Mouse (Mus musculus): ENCODE data around the gene Akt1s1. TPM values are rescaled to one million over a fixed set of nuclear protein-coding genes. Genes with fewer than 3 reads are reported as not detected.

Akt1s1 gene
- polyA plus RNA-seq, 2 experiments, result 10.0 to 25.8 TPM

DNA sequence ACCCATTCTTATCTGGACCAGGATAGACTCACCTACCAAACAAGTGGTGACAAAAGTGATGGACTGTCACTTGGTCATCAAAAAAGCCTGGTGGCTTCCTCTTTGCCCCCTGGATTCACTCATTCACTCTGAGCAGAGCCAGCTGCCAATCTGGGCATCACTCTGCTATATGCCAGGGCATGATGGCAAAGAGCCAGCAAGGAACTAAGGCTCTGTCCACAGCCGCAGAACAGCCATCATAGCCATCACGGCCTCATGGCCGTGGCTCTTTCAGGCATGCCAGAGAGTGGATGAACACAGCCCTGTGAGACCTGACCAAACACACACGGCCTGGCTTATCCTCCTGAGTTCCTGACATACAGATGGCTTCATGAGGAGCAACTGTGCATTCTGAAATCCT lies 41.9 kb downstream of the Akt1s1 start:
- no peak for TF ChIP-seq EP300 (IDR thresholded peaks at IDR 0.05; ENCODE audit: low read depth)
- no peak overlapping the region for H3K27ac ChIP-seq
- 77% methylated on average over 4 of the region's 4 CpGs for WGBS (ENCODE audit: insufficient replicate concordance)
- peaks cover 17 to 23% of the 10 kb centered on the region in 2 experiments for H3K4me1 ChIP-seq (replicated peaks; ENCODE audit: control insufficient read depth in 2 of 2, insufficient read depth in 2 of 2, low read length in 1 of 2)
- peak overlapping the region; percentile 88 for H3K4me2 ChIP-seq (ENCODE audit: low read depth)
- DNase-seq (ENCODE audit: low read depth in 3 of 3, low spot score in 3 of 3) (no peak), ATAC-seq (ENCODE audit: insufficient read depth) (no peak)
- H3K27me3 ChIP-seq (ENCODE audit: control insufficient read depth, insufficient read depth, low read length), result no peaks in the 10 kb centered on the region
- H3K9me3 ChIP-seq (ENCODE audit: control insufficient read depth, low read length), result no peaks in the 10 kb centered on the region
- peak overlapping the region; percentile 78 to 89; a peak in 3 of 4 replicates for H3K4me3 ChIP-seq (ENCODE audit: insufficient read depth in 1 of 2, low read depth in 2 of 2, low read length in 2 of 2)
- H3K36me3 ChIP-seq (replicated peaks; ENCODE audit: control insufficient read depth, insufficient read depth, low read depth), result no peaks in the 10 kb centered on the region; the same call in 1 of the 2 replicates
- no peak overlapping the region for H3K9ac ChIP-seq (replicated peaks)

DNA sequence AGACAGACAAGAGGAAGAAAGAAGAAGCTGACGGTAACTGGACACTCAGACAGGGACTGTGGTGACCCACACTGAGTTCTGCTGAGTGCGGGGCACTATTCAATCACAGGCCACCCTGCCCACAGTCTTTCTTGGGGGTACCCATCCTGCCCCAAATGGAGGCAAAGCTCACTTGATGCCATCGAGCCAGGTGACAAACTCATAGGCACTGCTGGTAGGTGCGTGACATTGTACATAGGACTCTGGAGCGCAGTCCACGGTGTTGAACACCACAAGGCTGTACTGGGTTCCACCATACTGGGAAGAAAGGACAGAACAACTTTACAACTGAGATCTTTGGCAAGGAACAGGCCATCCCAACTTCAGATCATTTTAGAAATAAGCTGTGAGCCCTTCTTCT lies 42.8 kb downstream of the Akt1s1 start:
- Histone ChIP-seq H3K9me3 (ENCODE audit: control insufficient read depth, low read length) (no peaks in the 10 kb centered on the region), H3K4me1 (replicated peaks; ENCODE audit: control insufficient read depth in 2 of 2, insufficient read depth in 2 of 2, low read length in 1 of 2) (peaks cover 17 to 25% of the 10 kb centered on the region in 2 experiments), H3K9ac (replicated peaks) (peak overlapping the region; percentile 74), H3K27me3 (ENCODE audit: control insufficient read depth, insufficient read depth, low read length) (no peaks in the 10 kb centered on the region), H3K4me2 (ENCODE audit: low read depth) (peak overlapping the region; percentile 88), H3K27ac (peak overlapping the region; percentile 93), H3K36me3 (replicated peaks; ENCODE audit: control insufficient read depth, insufficient read depth, low read depth) (no peaks in the 10 kb centered on the region; the same call in 1 of the 2 replicates), H3K4me3 (ENCODE audit: insufficient read depth in 1 of 2, low read depth in 2 of 2, low read length in 2 of 2) (peak overlapping the region; percentile 78 to 89)
- ATAC-seq (ENCODE audit: insufficient read depth) (peak; percentile 30), DNase-seq (ENCODE audit: low read depth in 3 of 3, low spot score in 3 of 3) (no peak)
- TF ChIP-seq EP300 (IDR thresholded peaks at IDR 0.05; ENCODE audit: low read depth) (no peak), CTCF (IDR thresholded peaks at IDR 0.05; ENCODE audit: low read depth) (no peak)
- 18% methylated on average over 6 of the region's 6 CpGs for WGBS (ENCODE audit: insufficient replicate concordance)

DNA sequence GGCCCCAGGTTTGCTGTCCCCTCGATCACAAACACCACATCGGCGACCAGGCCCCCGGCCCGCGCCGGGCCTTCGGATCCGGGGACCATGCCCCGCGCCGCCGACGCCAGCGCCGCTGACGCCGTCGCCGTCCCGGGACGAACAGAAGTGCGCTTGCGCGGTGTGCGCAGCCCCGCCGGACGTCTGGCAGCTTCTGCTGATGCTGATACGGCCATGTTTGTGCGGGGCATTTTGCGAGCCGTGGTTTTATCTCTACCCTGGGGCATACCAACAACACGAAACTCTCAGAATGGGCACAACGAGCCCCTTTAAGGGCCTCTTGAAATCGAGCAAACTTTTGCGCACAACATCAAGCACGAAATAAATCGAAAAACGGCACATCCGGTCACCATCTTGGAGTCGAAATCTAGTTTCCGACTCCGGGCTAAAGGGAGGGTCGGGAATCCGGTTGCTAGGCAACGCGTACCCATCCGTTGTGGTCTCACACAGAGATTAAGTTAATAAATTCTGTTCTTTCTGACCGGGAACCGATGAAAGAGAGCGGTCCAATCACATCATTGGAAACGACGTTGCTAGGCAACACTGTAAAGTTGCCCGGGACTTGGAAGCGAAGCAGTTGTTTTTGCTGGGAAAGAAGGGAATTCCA lies 43.6 kb downstream of the Akt1s1 start, which contains the start of gene Med25:
Med25 (minus strand) TSS at position 437 of the 646 bp plus-strand sequence.
- WGBS (ENCODE audit: insufficient replicate concordance), result under 1% methylated on average over 56 of the region's 56 CpGs

DNA sequence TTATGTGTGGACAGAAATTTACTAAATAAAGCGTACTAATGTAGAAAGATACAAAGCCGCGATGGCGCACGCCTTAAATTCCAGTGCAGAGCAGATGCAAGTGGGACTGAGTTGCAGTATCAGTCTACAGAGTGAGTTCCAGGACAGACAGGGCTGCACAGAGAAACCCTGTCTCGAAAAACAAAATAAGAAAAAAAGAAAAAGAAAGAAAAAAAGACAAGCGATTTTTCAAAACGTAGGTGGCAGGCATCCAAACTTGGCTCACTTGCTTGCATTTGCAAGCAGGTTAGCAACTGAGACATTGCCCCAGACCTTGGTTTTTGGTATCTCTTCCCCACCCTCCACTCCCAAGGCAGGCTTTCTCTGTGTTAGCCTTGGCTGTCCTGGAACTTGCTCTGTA lies 44.4 kb downstream of the Akt1s1 start:
- Histone ChIP-seq H3K9ac (replicated peaks) (no peak overlapping the region; the same call in 1 of the 2 replicates), H3K27me3 (ENCODE audit: control insufficient read depth, insufficient read depth, low read length) (no peaks in the 10 kb centered on the region), H3K4me2 (ENCODE audit: low read depth) (peak overlapping the region; percentile 88), H3K9me3 (ENCODE audit: control insufficient read depth, low read length) (no peaks in the 10 kb centered on the region), H3K27ac (no peak overlapping the region), H3K36me3 (replicated peaks; ENCODE audit: control insufficient read depth, insufficient read depth, low read depth) (no peaks in the 10 kb centered on the region; the same call in 1 of the 2 replicates), H3K4me3 (ENCODE audit: insufficient read depth in 1 of 2, low read depth in 2 of 2, low read length in 2 of 2) (peak overlapping the region in 1 of 2 experiments; percentile 78; a peak in 2 of 4 replicates), H3K4me1 (replicated peaks; ENCODE audit: control insufficient read depth in 2 of 2, insufficient read depth in 2 of 2, low read length in 1 of 2) (peaks cover 17 to 29% of the 10 kb centered on the region in 2 experiments)
- 42% methylated on average over 8 of the region's 8 CpGs for WGBS (ENCODE audit: insufficient replicate concordance)
- ATAC-seq (ENCODE audit: insufficient read depth) (no peak), DNase-seq (ENCODE audit: low read depth in 3 of 3, low spot score in 3 of 3) (no peak)
- TF ChIP-seq EP300 (IDR thresholded peaks at IDR 0.05; ENCODE audit: low read depth), result no peak
- TF ChIP-seq CTCF (IDR thresholded peaks at IDR 0.05; ENCODE audit: low read depth), result no peak

More for the DNA sequence above, 43.6 kb downstream of the Akt1s1 start, which contains the start of gene Med25:
- ATAC-seq (ENCODE audit: insufficient read depth) (peak; percentile 77), DNase-seq (ENCODE audit: low read depth in 3 of 3, low spot score in 3 of 3) (peak; percentile 72 to 75 (median 74))
- TF ChIP-seq CTCF (IDR thresholded peaks at IDR 0.05; ENCODE audit: low read depth) (no peak), EP300 (IDR thresholded peaks at IDR 0.05; ENCODE audit: low read depth) (no peak)
- Histone ChIP-seq H3K9ac (replicated peaks) (peak within 1 kb of the TSS; percentile 74), H3K27ac (peak within 1 kb of the TSS; percentile 93), H3K9me3 (ENCODE audit: control insufficient read depth, low read length) (no peaks in the 10 kb centered on the region), H3K36me3 (replicated peaks; ENCODE audit: control insufficient read depth, insufficient read depth, low read depth) (no peaks in the 10 kb centered on the region; the same call in 1 of the 2 replicates), H3K4me1 (replicated peaks; ENCODE audit: control insufficient read depth in 2 of 2, insufficient read depth in 2 of 2, low read length in 1 of 2) (peaks cover 17 to 29% of the 10 kb centered on the region in 2 experiments), H3K4me3 (ENCODE audit: insufficient read depth in 1 of 2, low read depth in 2 of 2, low read length in 2 of 2) (peak within 1 kb of the TSS; percentile 78 to 89), H3K4me2 (ENCODE audit: low read depth) (peak within 1 kb of the TSS; percentile 88), H3K27me3 (ENCODE audit: control insufficient read depth, insufficient read depth, low read length) (no peaks in the 10 kb centered on the region)

DNA sequence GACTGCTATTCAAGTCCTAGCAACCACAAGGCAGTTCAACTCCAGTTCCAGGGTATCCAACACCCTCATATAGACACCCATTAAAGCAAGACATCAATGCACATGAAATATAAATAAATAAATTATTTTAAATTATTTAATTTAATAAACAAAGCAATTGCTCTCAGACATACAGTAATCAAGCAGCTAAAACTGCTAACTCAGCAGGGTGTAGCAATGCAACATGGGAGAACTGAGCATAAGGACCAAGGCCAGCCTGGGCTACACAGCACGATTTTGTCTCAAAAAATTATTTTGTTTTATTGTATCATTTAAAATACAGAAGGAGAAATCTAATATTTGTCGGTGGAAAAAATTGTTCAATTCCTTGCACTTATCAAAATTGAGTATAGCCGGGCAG lies 45.4 kb downstream of the Akt1s1 start:
- Histone ChIP-seq H3K9ac (replicated peaks) (no peak overlapping the region), H3K4me1 (replicated peaks; ENCODE audit: control insufficient read depth in 2 of 2, insufficient read depth in 2 of 2, low read length in 1 of 2) (peaks cover 22 to 35% of the 10 kb centered on the region in 2 experiments), H3K36me3 (replicated peaks; ENCODE audit: control insufficient read depth, insufficient read depth, low read depth) (peaks cover 1% of the 10 kb centered on the region), H3K27me3 (ENCODE audit: control insufficient read depth, insufficient read depth, low read length) (no peaks in the 10 kb centered on the region), H3K9me3 (ENCODE audit: control insufficient read depth, low read length) (no peaks in the 10 kb centered on the region), H3K4me2 (ENCODE audit: low read depth) (no peak overlapping the region), H3K4me3 (ENCODE audit: insufficient read depth in 1 of 2, low read depth in 2 of 2, low read length in 2 of 2) (no peak overlapping the region), H3K27ac (no peak overlapping the region)
- ATAC-seq (ENCODE audit: insufficient read depth) (no peak), DNase-seq (ENCODE audit: low read depth in 3 of 3, low spot score in 3 of 3) (no peak)
- TF ChIP-seq EP300 (IDR thresholded peaks at IDR 0.05; ENCODE audit: low read depth) (no peak), CTCF (IDR thresholded peaks at IDR 0.05; ENCODE audit: low read depth) (no peak)
- 75% methylated on average over 3 of the region's 3 CpGs for WGBS (ENCODE audit: insufficient replicate concordance)

Measured in liver, embryonic 14.5 days (tissue).